Mouse (Mus musculus) testis, adult 2 months (tissue): Measurements from ENCODE around the gene Mrrf.

Experiments used
- CTCF ChIP-seq: fragments of 200-500 bp; IDR thresholded peaks from 2 replicates; pipeline ENCODE4 v1.5.1; 2012; ENCODE audit warnings: low read depth, mild to moderate bottlenecking, inconsistent platforms, low read length, moderate library complexity; ENCODE audit not compliant: control insufficient read depth, insufficient read depth, insufficient replicate concordance
- POLR2A ChIP-seq: fragments of 200-500 bp; IDR thresholded peaks from 2 replicates; pipeline ENCODE4 v1.6.1; 2012; ENCODE audit warnings: low read depth, mild to moderate bottlenecking, inconsistent platforms, low read length, moderate library complexity; ENCODE audit not compliant: control insufficient read depth

- TF ChIP-seq CTCF, result no peak
- no peak for TF ChIP-seq POLR2A
These were observed 43.4 kb upstream of the Mrrf start for GRCm38 (mm10) chr2:36092748-36093147.
